Mouse (Mus musculus) mouse embryonic stem cell (cell line): ENCODE data around the gene Sprr2j-ps.

Experiments
- in situ Hi-C, 2 experiments: fragments of 300-500 bp; cut with MboI; formaldehyde crosslinking; loops; 1 replicate in 1 of 2; 3 replicates in 1 of 2; pipeline ENCODE4 v1.14.3; 2019 to 2020; ENCODE audit warnings: low sequenced_read_pairs in 2 of 2, low pct_unique_long_range_greater_than_20kb in 1 of 2, mixed read lengths in 1 of 2; ENCODE audit not compliant: unreplicated experiment in 1 of 2

Gene Sprr2j-ps

GRCm38 (mm10) chr3:92417782-92418181 lies at the start of gene Sprr2j-ps:
Sprr2j-ps (plus strand) TSS chr3:92418082.
- in situ Hi-C loops: no loop called here

GRCm38 (mm10) chr3:92373613-92374012 lies 44.3 kb upstream of the Sprr2j-ps start:
- in situ Hi-C loops: no loop called here

- in situ Hi-C loops: no loop called here
These were observed 32.5 kb upstream of the Sprr2j-ps start, which contains the start of gene Sprr2h for GRCm38 (mm10) chr3:92385385-92385784. Sprr2h (plus strand) TSS chr3:92385685.

DNA sequence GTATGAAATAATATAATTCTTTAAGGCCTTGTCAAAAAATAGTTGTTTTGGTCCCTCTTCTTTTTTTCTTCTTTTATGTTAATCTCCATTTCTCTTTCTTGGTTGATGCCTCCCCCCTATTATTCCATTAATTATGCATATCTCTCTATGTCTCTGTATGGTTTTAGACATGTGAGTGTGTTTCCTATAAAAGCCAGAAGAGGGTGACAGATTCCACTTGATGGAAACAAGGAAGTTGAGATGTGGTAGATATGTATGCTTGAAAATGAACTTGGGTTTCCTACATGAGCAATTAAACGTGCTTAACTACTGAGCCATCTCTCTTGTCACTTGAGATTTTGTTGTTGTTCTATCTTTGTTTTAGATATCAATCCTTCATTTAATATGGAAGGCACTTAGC lies 23.6 kb upstream of the Sprr2j-ps start:
- in situ Hi-C loops: no loop called here

DNA sequence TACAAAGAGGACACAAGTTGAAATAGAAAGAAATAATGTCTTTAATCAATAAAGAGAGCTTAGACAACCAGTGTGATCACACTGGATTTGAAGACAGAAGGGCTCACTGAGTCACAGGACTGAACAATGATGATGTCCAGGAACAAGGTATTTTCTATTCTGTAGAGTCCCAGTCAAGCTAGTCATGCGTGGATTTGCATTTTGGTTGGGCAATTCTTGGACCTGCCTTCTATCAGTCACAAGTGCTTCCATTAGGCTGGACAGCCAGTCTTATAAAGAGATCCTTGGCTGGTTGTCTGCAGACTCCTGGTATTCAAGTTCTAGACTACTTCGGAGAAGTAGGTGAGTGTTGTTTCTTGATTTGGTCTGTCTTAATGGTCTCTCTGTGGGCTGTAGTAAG lies 10.2 kb upstream of the Sprr2j-ps start, which contains the start of gene Sprr2i:
Gene Sprr2i, plus strand, starts transcription at position 301 of the 400 bp plus-strand sequence.
- in situ Hi-C loops: no loop called here

DNA sequence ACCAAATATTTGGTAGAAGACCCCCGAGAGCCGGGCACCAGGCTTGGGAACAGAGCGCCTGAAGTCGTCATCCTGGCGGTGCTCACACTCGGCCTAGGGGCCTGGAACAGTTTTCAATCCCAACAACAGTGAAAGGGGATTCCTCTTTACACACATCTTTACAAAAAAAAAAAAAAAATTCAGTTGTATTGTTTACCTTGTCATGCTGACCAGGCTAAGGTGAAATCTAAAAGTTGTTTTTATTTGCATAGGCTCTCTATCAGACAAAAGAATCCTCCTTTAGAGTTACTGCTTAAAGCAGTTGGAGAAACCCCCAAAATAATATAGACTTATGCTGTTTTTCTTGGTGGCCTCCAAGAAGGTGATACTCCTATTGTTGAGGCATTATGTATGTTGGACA lies 11.4 kb downstream of the Sprr2j-ps start, which contains the start of gene Gm9774:
Gene Gm9774, minus strand, starts transcription at position 101 of the 400 bp plus-strand sequence.
- in situ Hi-C loops: no loop called here

- in situ Hi-C loops: no loop called here
These were observed 14.4 kb downstream of the Sprr2j-ps start, which contains the start of gene Sprr2k for GRCm38 (mm10) chr3:92432282-92432681. Sprr2k (plus strand) TSS chr3:92432582.

- in situ Hi-C loops: no loop called here
These were observed 20.8 kb downstream of the Sprr2j-ps start, which contains the start of gene Sprr1b for GRCm38 (mm10) chr3:92438689-92439088. Sprr1b (minus strand) TSS chr3:92438789.

DNA sequence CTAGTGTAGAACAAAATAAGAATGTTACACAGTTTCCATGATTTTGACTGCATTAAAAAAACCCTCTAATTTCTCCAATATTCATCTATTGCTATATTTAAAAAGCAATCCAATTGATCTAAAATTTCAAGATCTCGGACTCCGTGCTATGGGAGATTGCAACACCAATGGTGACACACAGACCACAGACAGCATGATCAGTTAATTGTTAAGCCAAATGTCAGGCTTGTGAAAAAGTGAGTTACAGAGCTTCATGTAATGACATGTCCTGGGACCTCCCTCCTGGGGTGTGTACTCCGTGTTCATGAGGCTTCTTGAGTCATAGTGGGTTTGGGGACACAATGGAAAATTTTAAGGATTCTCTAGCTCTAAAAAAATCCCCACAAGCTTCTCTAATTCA lies 22.3 kb downstream of the Sprr2j-ps start:
- in situ Hi-C loops: no loop called here

- in situ Hi-C loops: no loop called here
These were observed 37.3 kb downstream of the Sprr2j-ps start for GRCm38 (mm10) chr3:92455151-92455550.

GRCm38 (mm10) chr3:92458620-92459019 lies 40.7 kb downstream of the Sprr2j-ps start, which contains the start of gene Sprr3:
Sprr3 (minus strand) TSS chr3:92458720.
- in situ Hi-C loops: no loop called here

GRCm38 (mm10) chr3:92466576-92466975 lies 48.7 kb downstream of the Sprr2j-ps start:
- in situ Hi-C loops: no loop called here

GRCm38 (mm10) chr3:92467424-92467823 lies 49.5 kb downstream of the Sprr2j-ps start:
- in situ Hi-C loops: no loop called here
